ENCODE assay signal across 14 mouse cellular contexts in the genomic region with DNA sequence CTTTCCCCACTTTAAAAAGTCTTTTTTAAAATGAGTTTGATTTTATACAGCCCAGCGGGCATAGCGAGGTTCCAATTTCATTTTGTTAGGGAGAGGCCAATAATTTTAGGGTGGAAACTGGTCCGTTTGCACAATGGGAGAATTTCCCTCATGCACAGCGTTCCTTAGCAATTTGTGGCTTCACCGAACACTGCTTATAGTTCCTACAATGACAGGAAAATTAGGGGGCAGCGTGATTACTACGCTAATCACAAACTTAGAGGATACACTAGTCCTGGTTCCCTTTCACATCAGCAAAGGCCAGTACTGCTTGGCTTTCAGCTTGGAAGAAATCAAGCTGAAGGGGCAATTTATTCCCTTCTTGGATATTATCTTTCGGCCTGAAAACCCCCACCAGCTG.
"Had no signal": no experiment of that assay in that cellular context is flagged by ENCODE, and none has a peak within 500 bp of the region (broad histone marks: within the 10 kb centered on the region; RNA-seq: fewer than 3 reads in every experiment).

No protein-coding gene starts in this region.

- H3K36me3 ChIP-seq: kidney, embryonic 15.5 days; limb, embryonic 10.5 days; liver, embryonic 15.5 days; midbrain, embryonic 13.5 days had no signal

- ATAC-seq: lung, postnatal 0 days; midbrain, embryonic 13.5 days had no signal

- DNase-seq: kidney, postnatal 25 days; lung, adult 2 months; lung, postnatal 36 days; right cerebral cortex, adult 18-20 months; right cerebral cortex, postnatal 25 days; thymus, postnatal 14 days had no signal

- H3K27ac ChIP-seq: kidney, embryonic 15.5 days; left cerebral cortex, adult 2 months; limb, embryonic 10.5 days; liver, embryonic 15.5 days; midbrain, embryonic 13.5 days; stomach, postnatal 0 days had no signal

- H3K4me2 ChIP-seq: kidney, embryonic 15.5 days; liver, embryonic 11.5 days; liver, embryonic 15.5 days; midbrain, embryonic 13.5 days had no signal

- H3K9ac ChIP-seq: kidney, embryonic 15.5 days; liver, embryonic 15.5 days; midbrain, embryonic 13.5 days had no signal

- H3K9me3 ChIP-seq: kidney, embryonic 15.5 days; limb, embryonic 10.5 days had no signal

- H3K27me3 ChIP-seq: kidney, embryonic 15.5 days; liver, embryonic 15.5 days; midbrain, embryonic 13.5 days had no signal

- H3K4me1 ChIP-seq: kidney, embryonic 15.5 days; limb, embryonic 10.5 days; liver, embryonic 15.5 days; midbrain, embryonic 13.5 days had no signal

- H3K4me3 ChIP-seq: kidney, embryonic 15.5 days; left cerebral cortex, adult 2 months; limb, embryonic 10.5 days; liver, embryonic 15.5 days; midbrain, embryonic 13.5 days had no signal
